Mouse (Mus musculus): ENCODE measurements around the gene Ahrr.

DNA sequence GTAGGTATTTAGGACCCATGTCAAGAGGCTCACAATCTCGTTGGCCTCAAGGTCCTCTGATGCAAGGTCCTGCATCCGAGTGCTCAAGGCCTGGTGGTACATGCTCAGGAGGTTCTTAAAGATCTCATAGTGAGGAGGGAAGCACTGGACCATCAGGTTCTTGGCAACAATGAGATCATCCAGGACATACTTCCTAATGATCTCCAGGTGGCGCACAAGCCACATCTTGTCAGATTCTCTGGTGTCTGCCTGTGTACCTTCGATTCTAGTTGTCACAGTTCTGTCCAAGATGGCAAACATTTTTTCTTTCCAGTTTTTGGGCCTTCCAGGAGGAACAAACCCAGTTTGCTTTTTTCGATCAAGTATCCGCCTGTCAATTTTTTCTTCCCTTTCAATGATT lies 99.5 kb downstream of the Ahrr start:
- no peak for TF ChIP-seq EP300 (IDR thresholded peaks at IDR 0.05)
- peak; percentile 62 for TF ChIP-seq CTCF (IDR thresholded peaks at IDR 0.05)

Data from lung, postnatal 0 days (tissue).